Mouse (Mus musculus) neutrophil, adult 5-6 weeks (primary cell): ENCODE data around the gene Gm4070. TPM values are rescaled to one million over a fixed set of nuclear protein-coding genes. Genes with fewer than 3 reads are reported as not detected.
A peak's percentile ranks its signal among the peaks of the same experiment; 100 is the strongest.
"Not testable (repeated sequence)": the region's sequence is repeated elsewhere in the genome, so short reads cannot be mapped to it uniquely, and the experiment has no call there.

ENCODE experiments used
- ATAC-seq: fragments of 151-379, 151-347 bp; 2 replicates; pipeline ENCODE4 v1.8.0; 2017; ENCODE audit warnings: mild to moderate bottlenecking, moderate TSS enrichment; ENCODE audit not compliant: insufficient number of reproducible peaks, poor library complexity, low FRiP score, severe bottlenecking; ENCODE audit errors: extremely low read depth
- total RNA-seq: library from RNA; stranded (forward); fragments of 200-1000 nt; gene quantifications from 2 replicates; pipeline ENCODE4 v1.2.3, GENCODE M21; 2017

Gene Gm4070
- total RNA-seq, result 227 and 247 TPM in 2 replicates

DNA sequence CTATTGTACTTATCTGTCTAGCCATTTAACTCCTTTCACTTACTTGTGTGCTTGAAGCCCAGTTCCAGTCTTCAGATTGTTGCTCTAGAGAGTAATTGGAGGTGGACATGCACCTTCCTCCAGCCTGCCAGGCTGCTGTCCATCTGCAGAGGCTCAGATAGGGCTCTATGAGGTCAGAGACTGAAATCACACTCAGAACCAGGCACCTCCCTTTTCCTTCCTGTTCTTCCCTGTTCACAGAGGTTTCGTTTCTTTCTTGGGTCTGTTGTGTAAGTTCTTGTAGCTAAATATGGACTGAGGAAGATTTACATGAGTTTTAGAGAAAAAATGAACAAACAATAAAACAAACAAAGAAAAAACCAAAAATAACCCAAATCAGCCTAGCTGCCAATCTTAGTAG, at the start of gene Gm4070:
Gm4070 (minus strand) TSS at position 156 of the 400 bp plus-strand sequence.
- peak; percentile 86 for ATAC-seq

DNA sequence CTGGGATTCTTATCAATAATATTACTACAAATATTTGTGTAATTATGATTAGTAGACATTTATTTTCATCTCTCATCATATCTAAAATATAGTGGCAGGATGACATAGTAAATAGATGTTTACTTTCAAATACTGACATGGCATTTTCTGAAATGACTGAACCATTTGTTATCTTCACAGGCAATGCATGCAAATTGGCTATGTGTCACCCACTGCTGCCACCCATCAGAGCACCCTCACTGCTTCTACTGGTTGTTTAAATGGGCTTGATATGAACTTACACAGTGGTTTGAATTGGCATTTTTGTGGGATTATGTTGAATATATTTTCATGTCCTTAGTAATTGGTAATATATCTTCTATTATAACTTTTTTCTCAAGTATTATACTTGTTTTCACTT, 773 bp upstream of the Gm4070 start:
- peak; percentile 37; the same call in 1 of the 2 replicates for ATAC-seq

DNA sequence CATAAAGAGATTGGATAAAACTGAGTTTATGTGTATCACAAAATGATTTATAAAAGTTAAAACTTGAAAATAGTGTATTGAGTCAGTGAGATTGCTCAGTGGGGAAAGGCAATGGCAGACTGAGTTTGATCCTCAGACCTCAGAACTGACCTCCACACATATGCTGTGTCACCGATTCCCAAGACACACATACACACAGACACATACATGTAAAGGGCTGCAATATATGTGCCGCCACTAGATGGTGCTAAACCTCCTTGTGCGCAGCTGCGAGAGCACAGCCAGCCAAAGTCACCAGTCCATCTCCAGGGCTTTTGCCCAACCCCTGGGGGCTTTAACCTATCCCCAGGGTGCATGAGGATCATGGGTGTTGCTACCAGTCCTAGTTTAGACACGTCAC, 1.4 kb downstream of the Gm4070 start:
- peak; percentile 81 for ATAC-seq

DNA sequence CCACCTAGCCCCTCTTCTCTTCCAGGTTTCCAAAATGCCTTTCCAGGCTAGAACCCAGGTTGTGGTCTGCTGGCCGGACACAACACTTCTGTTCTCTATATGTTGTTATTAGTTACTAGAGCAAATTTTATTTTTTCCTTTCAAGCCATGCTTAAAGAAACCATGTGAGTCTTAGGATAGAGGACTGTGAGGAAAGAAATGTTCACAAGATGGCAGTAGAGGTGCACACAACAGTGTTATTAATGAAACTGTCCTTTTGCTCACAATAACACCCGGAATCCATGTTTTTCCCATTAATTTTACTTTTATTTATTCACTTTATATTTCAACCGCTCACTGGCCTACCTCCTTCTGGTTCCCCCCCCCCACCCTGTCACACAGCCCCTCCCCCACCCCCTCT, 8.5 kb downstream of the Gm4070 start:
- peak; percentile 46; the same call in 1 of the 2 replicates for ATAC-seq

DNA sequence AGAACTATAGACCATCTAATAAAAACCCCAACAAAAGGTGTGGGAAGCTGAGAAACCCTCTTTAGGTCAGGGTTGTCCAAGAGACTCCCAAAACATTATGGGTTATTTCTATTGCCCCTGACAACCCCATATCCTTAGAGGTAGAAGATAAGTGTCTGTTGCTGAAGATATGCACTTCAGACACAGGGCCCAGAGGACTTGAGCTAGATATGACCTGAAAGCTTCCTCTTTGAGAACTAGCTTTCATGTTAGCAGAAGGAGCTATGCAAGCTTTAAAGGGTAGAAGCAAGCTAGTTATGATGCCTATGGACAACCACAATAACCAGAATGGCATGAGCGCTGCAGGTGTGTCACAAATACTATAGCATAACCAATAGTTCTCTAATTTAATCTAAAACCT, 21.6 kb downstream of the Gm4070 start:
- ATAC-seq, result not testable (repeated sequence)

DNA sequence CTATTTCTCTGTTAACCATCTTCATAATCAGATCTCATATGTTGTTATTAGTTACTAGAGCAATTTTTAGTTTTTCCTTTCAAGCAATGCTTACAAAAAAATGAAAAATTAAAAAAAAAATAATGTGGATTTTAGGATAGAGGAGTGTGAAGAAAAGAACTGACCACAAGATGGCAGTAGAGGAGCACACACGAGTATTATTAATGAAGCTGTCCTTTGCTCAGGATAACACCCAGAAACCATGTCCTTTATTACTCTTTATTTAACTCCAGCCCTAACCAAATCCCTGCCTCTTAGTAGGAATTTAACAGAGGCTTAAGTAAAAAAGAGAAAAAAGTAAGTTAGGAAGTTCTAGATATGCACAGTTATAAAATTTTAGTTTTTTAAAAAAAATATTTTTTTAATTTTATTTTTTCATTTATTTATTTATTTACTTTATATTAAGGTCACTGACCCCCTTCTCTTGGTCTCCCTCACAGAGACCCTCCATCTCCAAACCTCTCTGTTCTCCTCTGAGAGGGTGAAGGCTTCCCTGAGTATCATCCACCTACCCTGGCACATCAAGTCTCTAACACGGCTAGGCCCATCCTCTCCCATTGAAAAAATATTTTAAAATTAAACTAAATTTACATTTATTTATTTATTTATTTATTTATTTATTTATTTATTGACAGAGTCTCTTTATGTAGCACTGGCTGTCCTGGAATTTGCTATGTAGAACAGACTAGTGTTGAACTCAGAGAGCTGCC, 70.0 kb downstream of the Gm4070 start:
- peak; percentile 75; the same call in 1 of the 2 replicates for ATAC-seq

DNA sequence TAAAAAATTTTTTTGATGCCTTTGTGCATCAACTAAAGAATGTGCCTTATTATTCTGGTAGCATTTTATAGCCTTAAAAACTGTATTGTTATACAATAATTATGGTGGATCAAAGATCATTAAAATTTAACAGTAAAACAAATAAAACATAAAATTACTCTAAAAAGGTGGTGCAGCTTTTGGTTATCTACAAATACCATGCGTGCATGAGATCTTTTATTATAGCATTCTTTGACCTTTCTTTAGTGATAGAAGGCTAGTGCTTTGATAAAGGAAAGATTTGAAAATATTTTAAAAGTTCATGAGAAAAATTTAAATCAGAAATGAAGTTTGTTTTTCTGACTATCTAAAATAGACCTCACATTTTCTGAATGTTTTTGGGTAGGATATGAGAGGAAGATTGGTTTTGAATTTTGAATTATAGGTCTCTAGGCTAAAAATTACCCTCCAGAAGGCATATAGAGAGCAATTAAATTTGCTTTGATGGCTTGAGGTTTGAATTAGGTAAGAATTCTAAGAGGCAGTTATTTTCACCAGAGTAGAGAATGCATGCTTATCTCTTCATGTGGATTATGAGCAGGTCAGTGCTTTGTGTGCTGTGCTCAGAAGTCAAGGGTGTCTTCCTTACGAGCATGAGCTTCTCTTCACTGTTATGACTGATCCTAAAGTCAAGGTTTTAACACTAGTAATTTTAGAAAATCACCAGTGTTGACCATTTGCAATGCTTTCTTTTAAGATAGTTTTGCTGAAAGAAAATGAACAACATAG, 73.9 kb downstream of the Gm4070 start:
- not testable (repeated sequence) for ATAC-seq

DNA sequence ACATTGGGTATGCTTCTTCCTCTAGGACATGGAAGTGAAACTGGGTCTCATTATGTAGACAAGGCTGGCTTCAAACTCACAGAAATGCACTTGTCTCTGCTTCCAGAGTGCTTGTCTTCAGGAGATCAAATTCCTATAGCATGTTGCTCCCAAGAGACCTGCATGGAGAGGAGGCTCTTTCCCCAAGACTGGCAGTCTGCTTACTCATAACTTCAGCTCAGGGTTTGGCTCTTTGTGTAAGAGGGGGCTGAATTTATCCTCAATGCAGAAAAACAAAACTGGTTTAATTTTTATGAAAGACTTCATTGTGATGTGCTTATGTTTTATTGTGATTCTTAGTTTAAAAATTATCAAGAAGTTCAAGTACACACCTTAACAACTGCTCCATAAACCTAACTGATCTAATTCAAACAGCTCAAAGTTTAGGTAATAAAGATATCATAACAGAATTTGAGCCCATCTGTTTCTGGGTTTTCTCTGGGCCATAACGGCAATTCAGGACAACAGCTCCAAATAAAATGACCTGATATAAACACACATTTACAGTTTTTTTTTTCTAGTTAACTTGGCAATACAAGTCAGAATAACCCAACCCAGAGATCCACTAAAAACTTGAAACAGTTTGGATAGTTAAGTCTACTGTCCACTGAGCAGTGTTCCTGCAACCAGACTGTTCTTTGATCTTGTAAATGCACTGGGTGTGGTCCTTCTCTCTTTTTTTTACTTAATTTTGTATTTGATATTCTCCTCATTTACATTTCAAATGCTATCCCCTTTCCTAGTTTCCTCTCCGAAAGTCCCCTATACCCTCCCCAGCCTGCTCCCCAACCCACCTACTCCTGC, 97.8 kb downstream of the Gm4070 start:
- not testable (repeated sequence) for ATAC-seq

Other genes with a start within 250 kb of the Gm4070 start
- gene Ilk, start 217.4 kb downstream of the Gm4070 start, total RNA-seq, result 125 and 168 TPM in 2 replicates
- 21.3 and 30.6 TPM in 2 replicates for gene Rrp8, start 216.6 kb downstream of the Gm4070 start, total RNA-seq
- gene Taf10, start 209.6 kb downstream of the Gm4070 start, total RNA-seq, result 82.6 and 111 TPM in 2 replicates
- gene Tpp1, start 201.7 kb downstream of the Gm4070 start, total RNA-seq, result 21.6 and 27.6 TPM in 2 replicates
- not detected in 2 replicates for gene Dchs1, start 166.3 kb downstream of the Gm4070 start, total RNA-seq
- 32.5 and 44.4 TPM in 2 replicates for gene Mrpl17, start 142.9 kb downstream of the Gm4070 start, total RNA-seq